ENCODE assay signal across 11 mouse cellular contexts in genomic region chr7:19940256-19940655, GRCm38 (mm10). TPM values are rescaled to one million over a fixed set of nuclear protein-coding genes. Genes with fewer than 3 reads are reported as not detected.
DNase-seq lines count a peak whose midpoint lies in the region; ATAC-seq and TF ChIP-seq lines count a peak whose summit lies in the region.
"Had no signal": no experiment of that assay in that cellular context is flagged by ENCODE, and none has a peak within 500 bp of the region (broad histone marks: within the 10 kb centered on the region; RNA-seq: fewer than 3 reads in every experiment).

No protein-coding gene starts in this region.

- H3K27me3 ChIP-seq in lung, embryonic 14.5 days (ENCODE audit: insufficient read depth, low read length): no peaks in the 10 kb centered on the region
- H3K27me3 ChIP-seq: embryonic facial prominence, embryonic 12.5 days; hindbrain, embryonic 15.5 days had no signal

- DNase-seq in gastrocnemius, adult 2 months: no peak
- no peak for DNase-seq in gastrocnemius, adult 8-10 months (ENCODE audit: low spot score in 2 of 2)
- peak; percentile 62 for DNase-seq in lung, embryonic 14.5 days
- peak; percentile 78 for DNase-seq in thymus, postnatal 14 days
- DNase-seq in neural tube, embryonic 10.5 days (ENCODE audit: extremely low spot score, low spot score): no peak
- DNase-seq in urinary bladder, adult 18-20 months (ENCODE audit: low spot score in 2 of 2): no peak
- no peak for DNase-seq in layer of hippocampus, adult 9-10 months (ENCODE audit: low spot score)

- ATAC-seq in inflammation-experienced regulatory T-cells, adult 6 months: peak; percentile 85
- no peak; the same call in 1 of the 2 replicates for ATAC-seq in lung, embryonic 14.5 days (ENCODE audit: insufficient read depth)

- H3K4me2 ChIP-seq in lung, embryonic 14.5 days: no peak overlapping the region; the same call in 1 of the 2 replicates
- H3K4me2 ChIP-seq: embryonic facial prominence, embryonic 12.5 days; hindbrain, embryonic 15.5 days had no signal

- no peak overlapping the region for H3K9ac ChIP-seq in lung, embryonic 14.5 days
- H3K9ac ChIP-seq: embryonic facial prominence, embryonic 12.5 days; hindbrain, embryonic 15.5 days had no signal

- H3K4me3 ChIP-seq in gastrocnemius, adult 2 months: peak overlapping the region; percentile 32
- H3K4me3 ChIP-seq in lung, embryonic 14.5 days (ENCODE audit: low read depth, low read length): no peak overlapping the region
- H3K4me3 ChIP-seq: embryonic facial prominence, embryonic 12.5 days; hindbrain, embryonic 15.5 days had no signal

- peak overlapping the region; percentile 72 for H3K27ac ChIP-seq in gastrocnemius, adult 2 months
- peak overlapping the region; percentile 63 for H3K27ac ChIP-seq in lung, embryonic 14.5 days (ENCODE audit: low read depth)
- H3K27ac ChIP-seq: embryonic facial prominence, embryonic 12.5 days; hindbrain, embryonic 15.5 days had no signal

- no peak for TF ChIP-seq CTCF in gastrocnemius, adult 2 months (IDR thresholded peaks at IDR 0.05)
- no peak for TF ChIP-seq CTCF in lung, embryonic 14.5 days (IDR thresholded peaks at IDR 0.05; ENCODE audit: low read depth)

- intact Hi-C loops in gastrocnemius, adult 2 months (cut with DNase I): no loop called here

- H3K36me3 ChIP-seq in lung, embryonic 14.5 days (ENCODE audit: insufficient read depth): no peaks in the 10 kb centered on the region
- H3K36me3 ChIP-seq: embryonic facial prominence, embryonic 12.5 days; hindbrain, embryonic 15.5 days had no signal

- 0 out of 2 replicates have a peak, but pooled peaks cover 4% of the 10 kb centered on the region for H3K4me1 ChIP-seq in lung, embryonic 14.5 days (ENCODE audit: insufficient read depth)
- H3K4me1 ChIP-seq: embryonic facial prominence, embryonic 12.5 days; hindbrain, embryonic 15.5 days had no signal

- H3K9me3 ChIP-seq in lung, embryonic 14.5 days (ENCODE audit: low read depth, low read length): no peaks in the 10 kb centered on the region
- H3K9me3 ChIP-seq: embryonic facial prominence, embryonic 12.5 days; hindbrain, embryonic 15.5 days had no signal

- WGBS in lung, embryonic 14.5 days: 2% methylated on average over 5 of the region's 6 CpGs

RNA-seq across cellular contexts. Expression of gene Igsf23, which starts 10.3 kb away (rescaled TPM):
- not detected for total RNA-seq in gastrocnemius, adult 2 months (2021)
- not detected for total RNA-seq in gastrocnemius, adult 8-10 months (2022)
- 1 to 10 TPM; 3.3 to 8.4 (median 5.5) TPM for polyA plus RNA-seq in inflammation-experienced regulatory T-cells, adult 6 months (2017; shearing (Covaris generic))
- 1.2 and 1.3 TPM in 2 replicates for polyA plus RNA-seq in lung, embryonic 14.5 days (2014; fragmentation: Nextera tagmentation; extraction: Ambion mirVana)
- total RNA-seq: adrenal gland, adult 18-20 months had no signal
- polyA plus RNA-seq: embryonic facial prominence, embryonic 12.5 days; hindbrain, embryonic 15.5 days had no signal

RNA-seq across cellular contexts. Expression of gene Pvr, which starts 19.3 kb away (rescaled TPM):
- 1 to 10 TPM; 5.9 to 6.3 TPM for total RNA-seq in gastrocnemius, adult 2 months (2021)
- 1 to 10 TPM; 4.3 to 6.7 (median 4.9) TPM for total RNA-seq in gastrocnemius, adult 8-10 months (2022)
- polyA plus RNA-seq in inflammation-experienced regulatory T-cells, adult 6 months (2017; shearing (Covaris generic)): 10 to 100 TPM; 14.2 to 23.8 (median 19.6) TPM
- polyA plus RNA-seq in lung, embryonic 14.5 days (2014; fragmentation: Nextera tagmentation; extraction: Ambion mirVana): 13.0 and 13.2 TPM in 2 replicates

RNA-seq across cellular contexts. Expression of gene Ceacam20, which starts 25.0 kb away (rescaled TPM):
- not detected for total RNA-seq in gastrocnemius, adult 2 months (2021)
- total RNA-seq in gastrocnemius, adult 8-10 months (2022): not detected
- 1 to 10 TPM in 1 of 3 experiments, not detected in 2; 1.1 TPM for polyA plus RNA-seq in inflammation-experienced regulatory T-cells, adult 6 months (2017; shearing (Covaris generic))
- polyA plus RNA-seq in lung, embryonic 14.5 days (2014; fragmentation: Nextera tagmentation; extraction: Ambion mirVana): not detected in 2 replicates
- total RNA-seq: adrenal gland, adult 18-20 months had no signal
- polyA plus RNA-seq: embryonic facial prominence, embryonic 12.5 days; hindbrain, embryonic 15.5 days had no signal

RNA-seq across cellular contexts. Expression of gene Nlrp9b, which starts 51.0 kb away (rescaled TPM):
- total RNA-seq in gastrocnemius, adult 2 months (2021): not detected
- not detected for total RNA-seq in gastrocnemius, adult 8-10 months (2022)
- not detected for polyA plus RNA-seq in inflammation-experienced regulatory T-cells, adult 6 months (2017; shearing (Covaris generic))
- not detected in 2 replicates for polyA plus RNA-seq in lung, embryonic 14.5 days (2014; fragmentation: Nextera tagmentation; extraction: Ambion mirVana)
- total RNA-seq: adrenal gland, adult 18-20 months had no signal
- polyA plus RNA-seq: embryonic facial prominence, embryonic 12.5 days; hindbrain, embryonic 15.5 days had no signal

RNA-seq across cellular contexts. Expression of gene Ceacam19, which starts 52.5 kb away (rescaled TPM):
- total RNA-seq in gastrocnemius, adult 2 months (2021): not detected
- total RNA-seq in gastrocnemius, adult 8-10 months (2022): not detected
- polyA plus RNA-seq in inflammation-experienced regulatory T-cells, adult 6 months (2017; shearing (Covaris generic)): not detected
- not detected in 2 replicates for polyA plus RNA-seq in lung, embryonic 14.5 days (2014; fragmentation: Nextera tagmentation; extraction: Ambion mirVana)
- total RNA-seq: adrenal gland, adult 18-20 months had no signal
- polyA plus RNA-seq: embryonic facial prominence, embryonic 12.5 days; hindbrain, embryonic 15.5 days had no signal

Comparison
In these comparisons a context has a peak if more than half of its experiments do, and no peak if none do; other contexts are left out.
1. DNase-seq: peak in lung, embryonic 14.5 days (single experiment) and thymus, postnatal 14 days (single experiment); none in gastrocnemius, adult 2 months (single experiment), gastrocnemius, adult 8-10 months (0 of 2), neural tube, embryonic 10.5 days (single experiment), urinary bladder, adult 18-20 months (0 of 2) and layer of hippocampus, adult 9-10 months (single experiment).